19 mouse cellular contexts compared by ENCODE assay signal in genomic region chr6:88884195-88884594, GRCm38 (mm10).
"Had no signal": no experiment of that assay in that cellular context is flagged by ENCODE, and none has a peak within 500 bp of the region (broad histone marks: within the 10 kb centered on the region; RNA-seq: fewer than 3 reads in every experiment).

No protein-coding gene starts in this region.

- H3K4me3 ChIP-seq: left cerebral cortex, adult 2 months; limb, embryonic 12.5 days; limb, embryonic 15.5 days; liver, embryonic 13.5 days; neural tube, embryonic 12.5 days; neural tube, embryonic 15.5 days; stomach, embryonic 15.5 days had no signal

- H3K9ac ChIP-seq: limb, embryonic 12.5 days; limb, embryonic 15.5 days; liver, embryonic 13.5 days; neural tube, embryonic 12.5 days; neural tube, embryonic 15.5 days; stomach, embryonic 15.5 days had no signal

- H3K4me2 ChIP-seq: limb, embryonic 12.5 days; limb, embryonic 15.5 days; liver, embryonic 13.5 days; midbrain, embryonic 11.5 days; neural tube, embryonic 12.5 days; neural tube, embryonic 15.5 days; stomach, embryonic 15.5 days had no signal

- H3K4me1 ChIP-seq: limb, embryonic 12.5 days; limb, embryonic 15.5 days; stomach, embryonic 15.5 days had no signal

- H3K9me3 ChIP-seq: limb, embryonic 12.5 days; limb, embryonic 15.5 days; liver, embryonic 13.5 days; neural tube, embryonic 12.5 days; neural tube, embryonic 15.5 days; stomach, embryonic 15.5 days had no signal

- H3K27me3 ChIP-seq: limb, embryonic 12.5 days; limb, embryonic 15.5 days; liver, embryonic 13.5 days; neural tube, embryonic 12.5 days; neural tube, embryonic 15.5 days; stomach, embryonic 15.5 days had no signal

- DNase-seq: kidney, postnatal 25 days; layer of hippocampus, postnatal 36 days; liver, embryonic 13.5 days; lung, adult 2 months; lung, postnatal 14 days; lung, postnatal 4 days; midbrain, embryonic 14.5 days; right cerebral cortex, adult 18-20 months; right cerebral cortex, postnatal 14 days; right cerebral cortex, postnatal 4 days; thymus, postnatal 36 days had no signal

- H3K27ac ChIP-seq: kidney, postnatal 0 days; left cerebral cortex, adult 2 months; limb, embryonic 12.5 days; limb, embryonic 15.5 days; liver, embryonic 13.5 days; neural tube, embryonic 12.5 days; neural tube, embryonic 15.5 days; stomach, embryonic 15.5 days had no signal
